9 mouse cellular contexts compared by ENCODE assay signal in the genomic region with DNA sequence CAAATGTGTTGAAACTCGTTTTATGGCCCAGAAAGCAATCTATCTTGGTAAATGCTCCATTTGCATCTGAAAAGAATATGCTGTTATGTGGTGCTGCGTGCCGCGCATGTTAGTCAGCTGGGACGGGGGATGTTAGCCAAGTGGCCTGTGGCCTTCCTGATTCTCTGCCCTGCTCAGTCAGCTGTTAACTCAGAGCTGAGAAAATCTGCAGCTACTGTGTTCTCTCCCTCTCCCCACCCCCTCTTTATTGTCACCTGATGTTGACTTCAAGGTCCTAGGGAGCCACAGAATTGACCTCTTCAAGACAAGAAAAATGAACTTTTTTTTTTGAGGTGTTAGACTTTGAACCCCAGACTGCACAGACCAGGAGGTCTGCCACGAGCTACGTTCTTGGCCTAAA. TPM values are rescaled to one million over a fixed set of nuclear protein-coding genes. Genes with fewer than 3 reads are reported as not detected.
A peak's percentile ranks its signal among the peaks of the same experiment; 100 is the strongest.
DNase-seq lines count a peak whose midpoint lies in the region; ATAC-seq lines count a peak whose summit lies in the region.
"Had no signal": no experiment of that assay in that cellular context is flagged by ENCODE, and none has a peak within 500 bp of the region (broad histone marks: within the 10 kb centered on the region; RNA-seq: fewer than 3 reads in every experiment).

No protein-coding gene starts in this region.

- ATAC-seq in erythroid progenitor cell, adult 5-6 weeks (replicated peaks; ENCODE audit: low FRiP score, poor library complexity, severe bottlenecking) = no peak
- ATAC-seq: midbrain, embryonic 16.5 days had no signal

- intact Hi-C loops in gastrocnemius, postnatal 36 days (cut with DNase I) = no loop called here

- peak; percentile 49 for DNase-seq in layer of hippocampus, adult 11-12 months (ENCODE audit: low spot score)
- no peak for DNase-seq in layer of hippocampus, adult 8-10 months (ENCODE audit: low spot score in 2 of 2)
- DNase-seq in brain, adult 2 months (ENCODE audit: low read depth, low spot score) = peak; percentile 75
- DNase-seq in cerebellum, adult 9-10 months = peak; percentile 34
- DNase-seq in kidney, postnatal 4 days = peak; percentile 65 to 73
- DNase-seq in natural killer cell, adult 2 months (ENCODE audit: low spot score in 2 of 2) = no peak
- no peak for DNase-seq in gastrocnemius, postnatal 36 days

RNA-seq across cellular contexts. Expression of a gene that starts 43.5 kb away (rescaled TPM):
- 10 to 100 TPM; 59.9 to 80.3 (median 72.3) TPM for total RNA-seq in layer of hippocampus, adult 8-10 months (2022)
- 3.8 TPM in 1 of 2 replicates, not detected in the other for total RNA-seq in erythroid progenitor cell, adult 5-6 weeks (2015; ENCODE audit: low replicate concordance)
- 1.4 and 2.8 TPM in 2 replicates for total RNA-seq in erythroid progenitor cell, adult 5-6 weeks (2017; ENCODE audit: low replicate concordance)
- total RNA-seq in gastrocnemius, postnatal 36 days (2021) = 10 to 100 TPM; 51.6 to 57.5 TPM

RNA-seq across cellular contexts. Expression of a gene that starts 43.9 kb away (rescaled TPM):
- total RNA-seq in layer of hippocampus, adult 8-10 months (2022) = 1 to 10 TPM; 4.8 to 7.1 (median 6.8) TPM
- 5.4 TPM in 1 of 2 replicates, not detected in the other for total RNA-seq in erythroid progenitor cell, adult 5-6 weeks (2015; ENCODE audit: low replicate concordance)
- 3.1 TPM in 1 of 2 replicates, not detected in the other for total RNA-seq in erythroid progenitor cell, adult 5-6 weeks (2017; ENCODE audit: low replicate concordance)
- total RNA-seq in gastrocnemius, postnatal 36 days (2021) = 1 to 10 TPM in 1 of 2 experiments, under 1 TPM in 1; 0.54 to 1.1 TPM

Comparison
In these comparisons a context has a peak if more than half of its experiments do, and no peak if none do; other contexts are left out.
1. DNase-seq: peak in layer of hippocampus, adult 11-12 months (single experiment), brain, adult 2 months (single experiment), cerebellum, adult 9-10 months (single experiment) and kidney, postnatal 4 days (2 of 2); none in layer of hippocampus, adult 8-10 months (0 of 2), natural killer cell, adult 2 months (0 of 2) and gastrocnemius, postnatal 36 days (0 of 2).
2. RNA of a gene that starts 43.5 kb away (total RNA-seq): 59.9 to 80.3 TPM in layer of hippocampus, adult 8-10 months and 51.6 to 57.5 TPM in gastrocnemius, postnatal 36 days; 1.4 to 3.8 TPM in erythroid progenitor cell, adult 5-6 weeks; every median in the first group is over 10 times any median in the second.